Mouse (Mus musculus) bone marrow macrophage, adult 2 months (primary cell): ENCODE measurements around the gene Kalrn. TPM values are rescaled to one million over a fixed set of nuclear protein-coding genes. Genes with fewer than 3 reads are reported as not detected.

Source experiments
- H3K27ac ChIP-seq: 2 replicates; pipeline ENCODE4 v1.5.1; 2012; ENCODE audit warnings: low read depth, low read length; ENCODE audit not compliant: insufficient read depth
- H3K4me1 ChIP-seq: 2 replicates; pipeline ENCODE4 v1.6.1; 2012; ENCODE audit warnings: low read length; ENCODE audit not compliant: control insufficient read depth, insufficient read depth
- H3K4me3 ChIP-seq: 2 replicates; pipeline ENCODE4 v1.5.1; 2012; ENCODE audit warnings: mild to moderate bottlenecking, low read length, moderate library complexity; ENCODE audit not compliant: insufficient read depth
- CTCF ChIP-seq: IDR thresholded peaks from 2 replicates; pipeline ENCODE4 v1.5.1; 2012; ENCODE audit warnings: low read depth, mild to moderate bottlenecking, low read length, moderate library complexity
- POLR2A ChIP-seq: IDR thresholded peaks from 2 replicates; pipeline ENCODE4 v1.6.1; 2012; ENCODE audit warnings: mild to moderate bottlenecking, low read depth, low read length, borderline replicate concordance
- polyA plus RNA-seq: library from polyadenylated mRNA; stranded (reverse); fragments of >200 nt; gene quantifications from 2 replicates; pipeline ENCODE4 v1.2.4, GENCODE M21; 2012; ENCODE audit not compliant: missing spikeins, insufficient read depth, insufficient read length

The Kalrn gene
- polyA plus RNA-seq, 1 experiment: not detected

DNA sequence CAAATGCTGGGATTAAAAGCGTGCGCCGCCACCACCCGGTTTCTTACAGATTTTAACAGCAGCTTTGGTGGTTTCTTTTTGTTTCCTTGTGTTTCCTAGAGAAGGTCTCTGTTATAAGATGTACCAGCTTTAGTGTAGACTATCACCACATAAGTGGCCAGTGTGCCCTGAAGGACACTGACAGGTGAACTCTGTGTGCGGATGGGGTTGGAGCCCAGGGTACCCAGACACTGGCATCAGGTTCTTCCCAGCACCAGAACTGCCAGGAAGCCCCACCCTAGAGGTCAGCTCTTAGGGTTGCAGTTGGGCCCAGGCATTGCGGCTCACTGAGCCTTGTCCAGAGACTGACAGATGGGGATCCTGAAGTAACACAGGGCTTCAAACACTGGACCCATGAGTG is 629.9 kb downstream of the Kalrn start:
- TF ChIP-seq CTCF: no peak
- no peak for TF ChIP-seq POLR2A
- no peak overlapping the region for H3K4me3 ChIP-seq
- H3K4me1 ChIP-seq: peaks cover 12% of the 10 kb centered on the region
- no peak overlapping the region for H3K27ac ChIP-seq

DNA sequence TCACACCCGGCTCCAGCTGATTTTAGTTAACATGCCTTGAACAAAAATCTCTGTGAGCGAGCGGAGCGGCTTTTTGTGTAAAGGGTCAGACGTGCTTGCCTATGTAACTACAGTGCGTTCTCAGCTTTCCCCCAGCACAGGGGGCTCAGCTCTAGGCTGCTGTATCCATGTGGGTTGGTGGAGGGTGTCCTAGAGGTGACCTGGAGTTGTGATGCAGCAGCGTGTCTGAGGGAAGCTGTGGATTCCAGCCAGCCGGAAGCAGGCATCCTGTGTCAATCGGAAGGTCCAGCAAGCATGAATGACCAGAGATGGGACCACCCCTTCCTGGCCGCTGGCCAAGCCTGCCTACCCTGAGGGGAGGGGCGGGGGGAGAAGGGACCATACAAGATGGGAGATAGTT is 631.0 kb downstream of the Kalrn start:
- no peak overlapping the region for H3K4me3 ChIP-seq
- peaks cover 22% of the 10 kb centered on the region for H3K4me1 ChIP-seq
- no peak overlapping the region for H3K27ac ChIP-seq
- TF ChIP-seq POLR2A: no peak
- TF ChIP-seq CTCF: no peak

GRCm38 (mm10) chr16:33941271-33941781 is 632.0 kb downstream of the Kalrn start:
- no peak for TF ChIP-seq CTCF
- TF ChIP-seq POLR2A: no peak
- Histone ChIP-seq H3K4me3 (no peak overlapping the region), H3K27ac (no peak overlapping the region), H3K4me1 (peaks cover 32% of the 10 kb centered on the region)

DNA sequence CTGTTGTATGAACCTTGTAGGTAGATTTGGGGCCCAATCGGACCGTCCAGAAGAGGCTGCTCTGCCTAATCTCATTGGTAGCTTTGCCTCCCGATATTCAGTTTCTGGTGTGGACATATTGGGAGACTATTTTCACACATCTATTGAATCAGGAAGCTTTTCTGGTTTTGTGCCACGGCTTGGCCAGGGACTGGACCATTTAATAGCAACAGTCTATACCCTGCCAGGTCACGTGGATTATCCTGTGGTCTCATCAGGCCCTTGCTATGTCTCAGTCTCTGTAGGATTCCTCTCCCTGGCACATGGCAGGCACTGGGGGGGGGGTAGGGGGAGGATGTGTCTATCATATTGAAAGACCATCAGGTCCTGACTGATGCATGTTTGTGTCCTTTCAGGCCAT is 633.2 kb downstream of the Kalrn start:
- Histone ChIP-seq H3K4me3 (no peak overlapping the region), H3K27ac (no peak overlapping the region), H3K4me1 (peaks cover 44% of the 10 kb centered on the region)
- TF ChIP-seq CTCF: no peak
- no peak for TF ChIP-seq POLR2A

DNA sequence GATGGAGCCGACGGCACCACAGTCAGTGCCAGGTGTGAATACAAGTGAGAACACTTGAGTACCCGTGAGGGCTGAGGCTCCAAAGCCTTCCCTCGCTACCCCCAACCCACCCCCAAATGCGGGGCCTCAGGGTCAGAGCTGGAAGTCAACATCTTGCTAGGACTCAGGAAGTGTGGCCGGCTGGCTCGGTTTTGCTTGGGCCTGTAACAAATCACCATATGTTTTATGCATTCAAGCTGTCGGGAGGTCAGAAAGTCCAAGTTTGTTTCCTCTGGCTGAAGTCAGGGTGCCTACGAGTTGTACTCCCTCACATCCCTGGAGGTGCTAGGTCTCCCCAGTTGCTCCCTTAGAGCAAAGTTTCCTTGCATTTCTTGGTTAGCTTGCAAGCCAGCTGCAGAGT is 633.7 kb downstream of the Kalrn start:
- Histone ChIP-seq H3K4me1 (peaks cover 46% of the 10 kb centered on the region), H3K4me3 (no peak overlapping the region), H3K27ac (no peak overlapping the region)
- no peak for TF ChIP-seq CTCF
- no peak for TF ChIP-seq POLR2A

DNA sequence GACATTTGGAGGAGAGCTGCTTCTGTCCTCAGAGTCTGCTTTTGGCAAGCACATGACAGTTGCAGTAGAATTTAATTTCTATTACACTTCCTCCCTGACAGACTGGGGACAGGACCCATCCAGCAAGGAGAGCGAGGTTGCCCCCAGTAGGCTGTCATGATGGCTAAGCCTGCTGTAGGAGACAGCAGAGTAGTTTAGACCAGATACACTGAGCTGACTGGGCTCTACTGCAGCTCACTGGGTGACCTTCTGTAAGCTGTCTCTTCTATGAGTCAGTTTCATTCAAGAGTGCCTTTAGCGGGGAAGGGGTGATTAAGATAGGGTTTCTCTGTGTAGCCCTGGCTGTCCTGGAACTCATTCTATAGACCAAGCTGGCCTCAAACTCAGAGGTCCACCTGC is 634.2 kb downstream of the Kalrn start:
- no peak for TF ChIP-seq POLR2A
- TF ChIP-seq CTCF: no peak
- Histone ChIP-seq H3K4me3 (no peak overlapping the region), H3K4me1 (peaks cover 50% of the 10 kb centered on the region), H3K27ac (peak overlapping the region; percentile 96)

DNA sequence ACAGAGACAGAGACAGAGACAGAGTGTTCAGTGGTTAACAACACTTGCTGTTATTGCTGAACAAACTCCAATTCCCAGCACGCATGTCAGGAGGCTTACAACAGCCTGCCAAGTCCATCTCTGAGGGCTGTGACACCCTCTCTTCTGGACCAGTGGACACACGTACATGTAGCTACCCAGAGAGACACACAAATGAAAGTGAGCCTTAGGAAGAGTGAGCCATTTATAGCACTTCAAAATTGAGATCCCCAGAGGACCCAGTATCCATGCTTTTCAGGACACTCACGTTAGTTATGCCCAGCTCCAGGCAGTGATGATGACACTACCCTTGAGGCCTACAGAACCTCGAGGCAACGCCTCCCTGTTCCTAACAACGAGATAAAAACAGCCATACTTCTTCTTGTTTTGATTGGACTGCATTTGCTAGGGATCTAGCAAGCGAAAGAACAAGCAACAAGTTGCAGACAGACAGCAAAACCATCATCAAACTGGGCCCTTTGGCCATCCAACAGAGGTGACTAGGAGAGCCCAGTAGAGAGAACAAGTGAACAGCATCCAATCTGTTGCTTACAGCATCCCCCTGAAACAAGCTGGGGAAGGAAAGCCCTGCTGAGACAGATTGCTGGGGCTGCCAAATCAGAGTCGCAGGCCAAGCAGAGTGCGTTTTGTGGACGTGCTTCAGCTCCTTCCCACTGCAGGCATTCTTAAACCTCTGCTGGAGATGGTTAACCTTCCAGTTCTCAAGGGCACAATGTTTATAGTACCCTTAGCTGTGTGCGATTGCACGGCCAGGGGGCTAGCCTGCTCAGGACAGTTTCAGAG is 634.8 kb downstream of the Kalrn start:
- Histone ChIP-seq H3K4me1 (peaks cover 57% of the 10 kb centered on the region), H3K4me3 (no peak overlapping the region), H3K27ac (peak overlapping the region; percentile 96)
- TF ChIP-seq CTCF (no peak), POLR2A (no peak)

GRCm38 (mm10) chr16:33937567-33937966 is 635.8 kb downstream of the Kalrn start:
- Histone ChIP-seq H3K4me3 (no peak overlapping the region), H3K4me1 (peaks cover 66% of the 10 kb centered on the region), H3K27ac (peak overlapping the region; percentile 96)
- TF ChIP-seq CTCF: no peak
- TF ChIP-seq POLR2A: no peak

DNA sequence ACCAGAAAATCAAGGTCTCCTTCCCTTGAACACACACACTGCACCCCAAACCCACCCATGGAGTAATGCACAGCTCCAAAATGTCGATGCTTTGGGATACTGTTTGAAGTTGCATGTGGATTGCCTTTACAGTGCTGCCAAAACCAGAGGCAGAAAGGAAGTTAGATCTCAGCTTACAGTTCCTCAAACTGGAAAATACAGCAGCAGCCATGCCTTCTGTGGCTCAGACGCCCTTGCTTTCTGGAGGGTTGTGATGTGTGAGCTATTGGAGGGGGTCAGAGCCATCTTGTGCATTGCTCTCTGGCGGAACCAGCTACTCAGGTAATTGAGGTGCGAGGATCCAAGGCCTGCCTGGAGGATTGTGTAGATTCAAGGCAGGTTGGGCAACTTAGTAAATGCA is 636.4 kb downstream of the Kalrn start:
- peak overlapping the region; percentile 96 for H3K27ac ChIP-seq
- no peak for TF ChIP-seq CTCF
- no peak for TF ChIP-seq POLR2A
- H3K4me1 ChIP-seq: peaks cover 73% of the 10 kb centered on the region
- H3K4me3 ChIP-seq: no peak overlapping the region

- peak overlapping the region; percentile 34; the same call in 1 of the 2 replicates for H3K27ac ChIP-seq
- H3K4me1 ChIP-seq: peaks cover 80% of the 10 kb centered on the region
- H3K4me3 ChIP-seq: no peak overlapping the region
- TF ChIP-seq CTCF (no peak), POLR2A (no peak)
Measured at GRCm38 (mm10) chr16:33935407-33935785, 637.9 kb downstream of the Kalrn start.
